Mouse (Mus musculus) CD4-positive naive resting alpha-beta T cell, adult 76 days (primary cell): ENCODE measurements around the gene Trim8. TPM values are rescaled to one million over a fixed set of nuclear protein-coding genes. Genes with fewer than 3 reads are reported as not detected.

Experiments
- total RNA-seq: library from RNA; stranded (reverse); gene quantifications from one replicate; pipeline ENCODE4 v1.2.4, GENCODE M21; 2023

Gene Trim8
- total RNA-seq = 44.5 TPM

DNA sequence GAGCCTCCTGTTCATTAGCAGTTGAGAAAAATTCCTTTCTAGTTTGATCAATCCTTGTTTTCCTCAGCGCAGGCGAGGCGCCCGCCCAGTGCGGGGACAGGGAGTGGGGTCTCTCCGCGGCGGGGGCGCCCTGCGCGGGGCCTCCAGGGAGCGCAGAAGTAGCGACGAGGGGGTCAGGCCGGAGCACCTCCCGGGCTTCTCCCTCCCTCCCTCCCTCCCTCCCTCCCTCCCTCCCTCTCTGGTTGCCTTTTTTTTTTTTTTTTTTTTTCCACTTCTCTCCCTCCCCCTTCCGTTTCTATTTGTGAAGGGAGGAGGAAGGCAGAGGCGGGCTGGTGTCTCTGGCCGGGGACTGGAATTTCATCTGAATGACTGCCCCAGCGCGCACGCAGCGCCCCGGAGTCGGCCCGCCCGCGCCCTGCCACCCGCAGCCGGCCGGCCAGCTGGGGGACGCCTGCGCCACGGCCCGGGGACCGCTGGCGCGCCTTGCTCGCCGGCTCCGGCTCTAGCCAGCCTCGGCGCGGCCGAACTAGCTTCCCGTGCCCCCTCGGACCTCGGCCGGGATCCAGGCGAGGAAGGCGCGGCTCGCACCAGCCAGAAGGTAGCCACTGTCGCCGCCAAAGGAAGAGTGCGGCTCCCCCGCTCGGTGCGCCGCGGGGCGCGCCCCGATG, at the start of gene Trim8:
Trim8 (plus strand) TSS at position 302 of the 668 bp plus-strand sequence.

Other genes starting within 250 kb of the Trim8 start
- gene Nfkb2, start 197.4 kb upstream of the Trim8 start, total RNA-seq = 98.9 TPM
- gene Psd, start 174.5 kb upstream of the Trim8 start, total RNA-seq = 0.21 TPM
- 4.1 TPM for gene Fbxl15, start 173.5 kb upstream of the Trim8 start, total RNA-seq
- 23.6 TPM for gene Cuedc2, start 163.0 kb upstream of the Trim8 start, total RNA-seq
- gene Mfsd13a, start 160.6 kb upstream of the Trim8 start, total RNA-seq = 4.6 TPM
- gene 2310034G01Rik, start 151.4 kb upstream of the Trim8 start, total RNA-seq = not detected
- 107 TPM for gene Actr1a, start 106.0 kb upstream of the Trim8 start, total RNA-seq
- 42.5 TPM for gene Sufu, start 104.8 kb upstream of the Trim8 start, total RNA-seq
- gene Arl3, start 71.5 kb downstream of the Trim8 start, total RNA-seq = 8.0 TPM
- gene Sfxn2, start 71.7 kb downstream of the Trim8 start, total RNA-seq = 12.8 TPM
- gene Wbp1l, start 97.4 kb downstream of the Trim8 start, total RNA-seq = 76.4 TPM
- not detected for gene Cyp17a1, start 171.5 kb downstream of the Trim8 start, total RNA-seq
- 6.9 TPM for gene Borcs7, start 188.2 kb downstream of the Trim8 start, total RNA-seq
- gene As3mt, start 205.8 kb downstream of the Trim8 start, total RNA-seq = 23.0 TPM